Mouse (Mus musculus) spleen, postnatal 10 days (tissue): ENCODE results near the gene Cacna2d1.

Source experiments
- DNase-seq, 2 experiments: peaks; one replicate each; pipeline ENCODE4 v3.0.0; 2021 to 2022; ENCODE audit warnings: low spot score in 2 of 2

The Cacna2d1 gene

GRCm38 (mm10) chr5:15934376-15935233 is at the start of gene Cacna2d1:
Cacna2d1 (plus strand) TSS chr5:15934691.
- DNase-seq = peak in 1 of 2 experiments; percentile 12

- DNase-seq = no peak
Measured at GRCm38 (mm10) chr5:15895098-15895497, 39.4 kb upstream of the Cacna2d1 start.

GRCm38 (mm10) chr5:15896706-15897105 is 37.8 kb upstream of the Cacna2d1 start:
- DNase-seq = no peak

GRCm38 (mm10) chr5:15906446-15906845 is 28.0 kb upstream of the Cacna2d1 start:
- DNase-seq = no peak

GRCm38 (mm10) chr5:15914931-15915330 is 19.6 kb upstream of the Cacna2d1 start:
- DNase-seq = no peak

- no peak for DNase-seq
Measured at GRCm38 (mm10) chr5:15928506-15928905, 6.0 kb upstream of the Cacna2d1 start.

- no peak for DNase-seq
Measured at GRCm38 (mm10) chr5:15933017-15933416, 1.5 kb upstream of the Cacna2d1 start.

- DNase-seq = no peak
Measured at GRCm38 (mm10) chr5:15933581-15934375, 713 bp upstream of the Cacna2d1 start.

GRCm38 (mm10) chr5:15935234-15935728 is 790 bp downstream of the Cacna2d1 start:
- no peak for DNase-seq

- DNase-seq = no peak
Measured at GRCm38 (mm10) chr5:15935831-15936710, 1.6 kb downstream of the Cacna2d1 start.

GRCm38 (mm10) chr5:15941191-15941725 is 6.8 kb downstream of the Cacna2d1 start:
- no peak for DNase-seq

- DNase-seq = no peak
Measured at GRCm38 (mm10) chr5:15942051-15942450, 7.6 kb downstream of the Cacna2d1 start.

- no peak for DNase-seq
Measured at GRCm38 (mm10) chr5:15948290-15949037, 14.0 kb downstream of the Cacna2d1 start.

GRCm38 (mm10) chr5:15959760-15960159 is 25.3 kb downstream of the Cacna2d1 start:
- no peak for DNase-seq

GRCm38 (mm10) chr5:15961866-15962265 is 27.4 kb downstream of the Cacna2d1 start:
- no peak for DNase-seq

- DNase-seq = no peak
Measured at GRCm38 (mm10) chr5:15966888-15967287, 32.4 kb downstream of the Cacna2d1 start.

- no peak for DNase-seq
Measured at GRCm38 (mm10) chr5:15971821-15972220, 37.3 kb downstream of the Cacna2d1 start.

GRCm38 (mm10) chr5:15972351-15972750 is 37.9 kb downstream of the Cacna2d1 start:
- DNase-seq = no peak

- DNase-seq = no peak
Measured at GRCm38 (mm10) chr5:15974652-15975051, 40.2 kb downstream of the Cacna2d1 start.

GRCm38 (mm10) chr5:15979225-15979624 is 44.7 kb downstream of the Cacna2d1 start:
- DNase-seq = no peak

GRCm38 (mm10) chr5:15982573-15982972 is 48.1 kb downstream of the Cacna2d1 start:
- DNase-seq = no peak
